Mouse (Mus musculus): ENCODE data around the gene Map1a. TPM values are rescaled to one million over a fixed set of nuclear protein-coding genes. Genes with fewer than 3 reads are reported as not detected.

Gene Map1a
- polyA plus RNA-seq, 1 experiment from 2014 or later = 7.3 TPM

- Histone ChIP-seq H3K9me3 (ENCODE audit: control insufficient read depth, low read length) (no peaks in the 10 kb centered on the region), H3K4me1 (ENCODE audit: control insufficient read depth in 2 of 2, insufficient read depth in 2 of 2, low read length in 2 of 2) (peaks cover 4 to 5% of the 10 kb centered on the region in 2 experiments; a peak in 2 of 4 replicates), H3K36me3 (ENCODE audit: control insufficient read depth, insufficient read depth, low read length) (no peaks in the 10 kb centered on the region), H3K4me3 (ENCODE audit: control insufficient read depth in 1 of 2, insufficient read depth in 1 of 2, low read depth in 1 of 2, low read length in 2 of 2) (no peak overlapping the region), H3K4me2 (ENCODE audit: low read length) (no peak overlapping the region), H3K27me3 (ENCODE audit: control insufficient read depth, insufficient read depth, low read length) (peaks cover 13% of the 10 kb centered on the region; the same call in 1 of the 2 replicates), H3K27ac (replicated peaks in 1 of 2; ENCODE audit: control insufficient read depth in 1 of 2, insufficient read depth in 1 of 2, low read depth in 2 of 2, low read length in 2 of 2) (no peak overlapping the region), H3K9ac (ENCODE audit: low read length) (no peak overlapping the region)
- WGBS = 66% methylated on average over 2 of the region's 2 CpGs
- no peak for ATAC-seq (ENCODE audit: insufficient number of reproducible peaks, insufficient read depth, low FRiP score, low read depth)
Observed at GRCm38 (mm10) chr2:121287850-121288249, 1.6 kb upstream of the Map1a start.

- peak overlapping the region; percentile 56 to 62 for H3K4me3 ChIP-seq (ENCODE audit: control insufficient read depth in 1 of 2, insufficient read depth in 1 of 2, low read depth in 1 of 2, low read length in 2 of 2)
- H3K9me3 ChIP-seq (ENCODE audit: control insufficient read depth, low read length) = no peaks in the 10 kb centered on the region
- peak overlapping the region; percentile 61 for H3K9ac ChIP-seq (ENCODE audit: low read length)
- no peak overlapping the region for H3K27ac ChIP-seq (replicated peaks in 1 of 2; ENCODE audit: control insufficient read depth in 1 of 2, insufficient read depth in 1 of 2, low read depth in 2 of 2, low read length in 2 of 2)
- peaks cover 13% of the 10 kb centered on the region; the same call in 1 of the 2 replicates for H3K27me3 ChIP-seq (ENCODE audit: control insufficient read depth, insufficient read depth, low read length)
- peak overlapping the region; percentile 95 for H3K4me2 ChIP-seq (ENCODE audit: low read length)
- peaks cover 19 to 20% of the 10 kb centered on the region in 2 experiments for H3K4me1 ChIP-seq (ENCODE audit: control insufficient read depth in 2 of 2, insufficient read depth in 2 of 2, low read length in 2 of 2)
- no peaks in the 10 kb centered on the region for H3K36me3 ChIP-seq (ENCODE audit: control insufficient read depth, insufficient read depth, low read length)
- 4% methylated on average over 36 of the region's 36 CpGs for WGBS
- no peak for ATAC-seq (ENCODE audit: insufficient number of reproducible peaks, insufficient read depth, low FRiP score, low read depth)
Observed at GRCm38 (mm10) chr2:121289730-121290540, 535 bp downstream of the Map1a start.

GRCm38 (mm10) chr2:121292316-121293013 lies 3.1 kb downstream of the Map1a start:
- peaks cover 19% of the 10 kb centered on the region; the same call in 1 of the 2 replicates for H3K27me3 ChIP-seq (ENCODE audit: control insufficient read depth, insufficient read depth, low read length)
- ATAC-seq (ENCODE audit: insufficient number of reproducible peaks, insufficient read depth, low FRiP score, low read depth) = no peak

GRCm38 (mm10) chr2:121294182-121294581 lies 4.8 kb downstream of the Map1a start:
- H3K4me1 ChIP-seq (ENCODE audit: control insufficient read depth in 2 of 2, insufficient read depth in 2 of 2, low read length in 2 of 2) = peaks cover 37 to 48% of the 10 kb centered on the region in 2 experiments

More at GRCm38 (mm10) chr2:121292316-121293013, 3.1 kb downstream of the Map1a start:
- no peaks in the 10 kb centered on the region for H3K9me3 ChIP-seq (ENCODE audit: control insufficient read depth, low read length)
- WGBS = 65% methylated on average over 5 of the region's 5 CpGs
- peaks cover 34 to 44% of the 10 kb centered on the region in 2 experiments for H3K4me1 ChIP-seq (ENCODE audit: control insufficient read depth in 2 of 2, insufficient read depth in 2 of 2, low read length in 2 of 2)
- H3K36me3 ChIP-seq (ENCODE audit: control insufficient read depth, insufficient read depth, low read length) = no peaks in the 10 kb centered on the region
- no peak overlapping the region for H3K4me2 ChIP-seq (ENCODE audit: low read length)
- H3K4me3 ChIP-seq (ENCODE audit: control insufficient read depth in 1 of 2, insufficient read depth in 1 of 2, low read depth in 1 of 2, low read length in 2 of 2) = no peak overlapping the region
- no peak overlapping the region for H3K9ac ChIP-seq (ENCODE audit: low read length)
- H3K27ac ChIP-seq (replicated peaks in 1 of 2; ENCODE audit: control insufficient read depth in 1 of 2, insufficient read depth in 1 of 2, low read depth in 2 of 2, low read length in 2 of 2) = no peak overlapping the region

GRCm38 (mm10) chr2:121294753-121295607 lies 5.6 kb downstream of the Map1a start:
- Histone ChIP-seq H3K4me2 (ENCODE audit: low read length) (peak overlapping the region; percentile 80), H3K27me3 (ENCODE audit: control insufficient read depth, insufficient read depth, low read length) (peaks cover 18% of the 10 kb centered on the region; the same call in 1 of the 2 replicates), H3K36me3 (ENCODE audit: control insufficient read depth, insufficient read depth, low read length) (0 out of 2 replicates have a peak, but pooled peaks cover 9% of the 10 kb centered on the region), H3K4me1 (ENCODE audit: control insufficient read depth in 2 of 2, insufficient read depth in 2 of 2, low read length in 2 of 2) (peaks cover 35 to 48% of the 10 kb centered on the region in 2 experiments), H3K4me3 (ENCODE audit: control insufficient read depth in 1 of 2, insufficient read depth in 1 of 2, low read depth in 1 of 2, low read length in 2 of 2) (peak overlapping the region; percentile 53 to 54), H3K27ac (replicated peaks in 1 of 2; ENCODE audit: control insufficient read depth in 1 of 2, insufficient read depth in 1 of 2, low read depth in 2 of 2, low read length in 2 of 2) (peak overlapping the region; percentile 91 to 94), H3K9ac (ENCODE audit: low read length) (peak overlapping the region; percentile 73), H3K9me3 (ENCODE audit: control insufficient read depth, low read length) (no peaks in the 10 kb centered on the region)
- 3% methylated on average over 18 of the region's 18 CpGs for WGBS
- peak; percentile 60 for ATAC-seq (ENCODE audit: insufficient number of reproducible peaks, insufficient read depth, low FRiP score, low read depth)

More at GRCm38 (mm10) chr2:121294182-121294581, 4.8 kb downstream of the Map1a start:
- peak overlapping the region; percentile 80 for H3K4me2 ChIP-seq (ENCODE audit: low read length)
- H3K9ac ChIP-seq (ENCODE audit: low read length) = peak overlapping the region; percentile 73
- peak overlapping the region; percentile 91 to 94 for H3K27ac ChIP-seq (replicated peaks in 1 of 2; ENCODE audit: control insufficient read depth in 1 of 2, insufficient read depth in 1 of 2, low read depth in 2 of 2, low read length in 2 of 2)
- peaks cover 19% of the 10 kb centered on the region; the same call in 1 of the 2 replicates for H3K27me3 ChIP-seq (ENCODE audit: control insufficient read depth, insufficient read depth, low read length)
- peak overlapping the region; percentile 53 to 54 for H3K4me3 ChIP-seq (ENCODE audit: control insufficient read depth in 1 of 2, insufficient read depth in 1 of 2, low read depth in 1 of 2, low read length in 2 of 2)
- 3% methylated on average over 4 of the region's 4 CpGs for WGBS
- peak; percentile 28; the same call in 1 of the 2 replicates for ATAC-seq (ENCODE audit: insufficient number of reproducible peaks, insufficient read depth, low FRiP score, low read depth)
- no peaks in the 10 kb centered on the region for H3K9me3 ChIP-seq (ENCODE audit: control insufficient read depth, low read length)
- H3K36me3 ChIP-seq (ENCODE audit: control insufficient read depth, insufficient read depth, low read length) = 0 out of 2 replicates have a peak, but pooled peaks cover 2% of the 10 kb centered on the region

GRCm38 (mm10) chr2:121295608-121296571 lies 6.5 kb downstream of the Map1a start:
- peak overlapping the region; percentile 48 to 94 for H3K27ac ChIP-seq (replicated peaks in 1 of 2; ENCODE audit: control insufficient read depth in 1 of 2, insufficient read depth in 1 of 2, low read depth in 2 of 2, low read length in 2 of 2)
- peaks cover 18% of the 10 kb centered on the region for H3K36me3 ChIP-seq (ENCODE audit: control insufficient read depth, insufficient read depth, low read length)
- 4% methylated on average over 15 of the region's 15 CpGs for WGBS
- H3K27me3 ChIP-seq (ENCODE audit: control insufficient read depth, insufficient read depth, low read length) = peaks cover 9% of the 10 kb centered on the region; the same call in 1 of the 2 replicates
- peak overlapping the region; percentile 53 to 54 for H3K4me3 ChIP-seq (ENCODE audit: control insufficient read depth in 1 of 2, insufficient read depth in 1 of 2, low read depth in 1 of 2, low read length in 2 of 2)
- peaks cover 35 to 48% of the 10 kb centered on the region in 2 experiments for H3K4me1 ChIP-seq (ENCODE audit: control insufficient read depth in 2 of 2, insufficient read depth in 2 of 2, low read length in 2 of 2)
- no peak for ATAC-seq (ENCODE audit: insufficient number of reproducible peaks, insufficient read depth, low FRiP score, low read depth)
- no peaks in the 10 kb centered on the region for H3K9me3 ChIP-seq (ENCODE audit: control insufficient read depth, low read length)
- H3K9ac ChIP-seq (ENCODE audit: low read length) = peak overlapping the region; percentile 73
- H3K4me2 ChIP-seq (ENCODE audit: low read length) = peak overlapping the region; percentile 80

Measured in heart, embryonic 14.5 days (tissue).